Mouse (Mus musculus) layer of hippocampus, adult 2 months (tissue): ENCODE results near the gene Zfp977. TPM values are rescaled to one million over a fixed set of nuclear protein-coding genes. Genes with fewer than 3 reads are reported as not detected.
"Not testable (repeated sequence)": the region's sequence is repeated elsewhere in the genome, so short reads cannot be mapped to it uniquely, and the experiment has no call there.

Experiments used
- DNase-seq, 2 experiments: peaks; one replicate each; pipeline ENCODE4 v3.0.0; 2022; ENCODE audit warnings: low spot score in 2 of 2
- H3K27ac ChIP-seq: fragments of 200-600 bp; 2 replicates; pipeline ENCODE4 v1.8.1; 2022
- H3K4me3 ChIP-seq: fragments of 200-600 bp; 2 replicates; pipeline ENCODE4 v1.8.1; 2022; ENCODE audit warnings: mild to moderate bottlenecking
- CTCF ChIP-seq: fragments of 200-600 bp; conservative IDR thresholded peaks from 2 replicates; pipeline ENCODE4 v1.8.1; 2022; ENCODE audit warnings: antibody characterized with exemption, mild to moderate bottlenecking, moderate library complexity
- long read RNA-seq, 2 experiments: library from polyadenylated mRNA; stranded (forward); transcript quantifications; one replicate each; pipeline ENCODE4 v2.0.0; 2021; ENCODE audit warnings: borderline mapping rate in 2 of 2
- microRNA-seq, 2 experiments: library from miRNA; unstranded; fragments of <30 nt; microRNA quantifications; one replicate each; pipeline ENCODE4 v1.2.0; 2021
- total RNA-seq, 2 experiments: library from RNA; stranded (reverse); gene quantifications; 2 replicates each; pipeline ENCODE4 v1.2.3; 2021

The Zfp977 gene
- 1 to 10 TPM; 2.3 to 2.4 TPM for total RNA-seq
- long read RNA-seq, experiment 1 = 0 reads
- long read RNA-seq, experiment 2, partial matches to known transcripts = 0 of 2 reads
- long read RNA-seq, experiment 2, other reads (novel, unspliced or antisense) = 1 of 2 reads

- not testable (repeated sequence) for H3K27ac ChIP-seq, DNase-seq, H3K4me3 ChIP-seq
Observed at GRCm38 (mm10) chr7:42592413-42592812, at the start of gene Zfp977. Gene Zfp977, minus strand, starts transcription at chr7:42592547.

DNA sequence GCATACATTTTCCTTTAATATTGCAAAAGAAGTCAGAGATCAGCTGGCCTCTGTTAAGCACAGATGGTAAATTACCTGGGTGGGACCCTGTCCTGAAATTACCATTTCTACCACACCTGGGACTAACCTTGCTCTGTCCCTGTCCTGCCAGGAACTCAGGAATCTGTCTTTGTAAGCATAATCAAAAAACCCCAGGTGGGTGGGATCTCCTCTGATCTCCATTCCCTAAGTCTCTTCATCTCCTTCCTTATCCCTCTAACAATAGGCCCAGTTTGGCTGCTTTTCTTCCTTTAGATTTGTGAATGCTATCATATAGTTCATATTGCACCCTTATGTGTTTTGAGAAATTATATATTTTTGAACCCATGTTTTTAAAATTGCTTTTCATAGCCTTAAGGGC, 38.7 kb upstream of the Zfp977 start:
- not testable (repeated sequence) for H3K27ac ChIP-seq, DNase-seq, H3K4me3 ChIP-seq

DNA sequence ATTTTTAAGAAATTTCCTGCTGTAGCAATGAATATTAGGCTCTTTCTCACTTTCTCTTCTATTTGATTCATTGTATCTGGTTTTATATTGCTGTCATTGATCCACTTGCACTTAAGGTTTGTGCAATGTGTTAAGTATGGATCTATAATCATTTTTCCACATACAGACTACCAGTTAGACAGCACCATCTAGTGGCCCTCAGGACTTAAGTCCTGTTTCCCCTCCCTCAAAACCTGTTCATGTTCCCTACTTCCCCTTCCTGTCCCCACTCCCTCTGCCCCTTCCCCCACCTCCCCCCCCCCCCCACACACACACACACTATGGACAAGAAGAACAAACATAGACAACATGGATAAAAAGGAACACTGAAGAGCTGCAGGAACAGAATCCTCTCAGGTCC, 3.3 kb upstream of the Zfp977 start:
- H3K27ac ChIP-seq, H3K4me3 ChIP-seq, DNase-seq: not testable (repeated sequence)

GRCm38 (mm10) chr7:42591311-42591710, 1.0 kb downstream of the Zfp977 start:
- not testable (repeated sequence) for H3K27ac ChIP-seq, DNase-seq, H3K4me3 ChIP-seq

GRCm38 (mm10) chr7:42578488-42578887, 13.9 kb downstream of the Zfp977 start, which contains the start of gene Gm21028:
Gene Gm21028, minus strand, starts transcription at chr7:42578588.
- H3K27ac ChIP-seq = no peak within 1 kb of the TSS
- H3K4me3 ChIP-seq = no peak within 1 kb of the TSS
- no peak for DNase-seq
- TF ChIP-seq CTCF = no peak

- no peak for TF ChIP-seq CTCF
- no peak overlapping the region for H3K27ac ChIP-seq
- H3K4me3 ChIP-seq = no peak overlapping the region
- DNase-seq = no peak
Observed at GRCm38 (mm10) chr7:42551766-42552165, 40.6 kb downstream of the Zfp977 start.

Small RNA genes lying within 50 kb of the gene (microRNA-seq; reads per million reads assigned to microRNA genes)
- gene Gm24938 = 0 reads per million in 2 experiments

Other genes with a start within 250 kb of the Zfp977 start
- gene 4933421I07Rik, start 144.4 kb downstream of the Zfp977 start, total RNA-seq = not detected
- 10 to 100 TPM; 20.8 TPM for gene Zfp141, start 86.8 kb downstream of the Zfp977 start, total RNA-seq
- not detected for gene Gm21028, start 14.0 kb downstream of the Zfp977 start, total RNA-seq
- 1 to 10 TPM; 3.9 to 4.7 TPM for gene Zfp976, start 50.0 kb upstream of the Zfp977 start, total RNA-seq
- gene Zfp975, start 100.2 kb upstream of the Zfp977 start, total RNA-seq = 1 to 10 TPM; 7.3 to 7.6 TPM
- gene Gm17067, start 134.5 kb upstream of the Zfp977 start, total RNA-seq = not detected
- not detected for gene Vmn2r62, start 201.0 kb upstream of the Zfp977 start, total RNA-seq